Mouse (Mus musculus): ENCODE measurements around the gene Akap6.

GRCm38 (mm10) chr12:52806273-52806672 is 107.1 kb downstream of the Akap6 start:
- TF ChIP-seq CTCF (IDR thresholded peaks at IDR 0.05; ENCODE audit: borderline replicate concordance, insufficient read depth, low read depth, low read length) (no peak), POLR2A (IDR thresholded peaks at IDR 0.05; ENCODE audit: borderline replicate concordance, insufficient read depth, low read length) (no peak)
